Mouse (Mus musculus) stomach, embryonic 14.5 days (tissue): ENCODE results near the gene Srpx2. TPM values are rescaled to one million over a fixed set of nuclear protein-coding genes. Genes with fewer than 3 reads are reported as not detected.
A peak's percentile ranks its signal among the peaks of the same experiment; 100 is the strongest.

Experiments
- ATAC-seq: fragments of 200-750 bp; cut with Nextera tagmentation; 2 replicates; pipeline ENCODE4 v1.8.0; 2017; ENCODE audit warnings: low read depth, moderate TSS enrichment; ENCODE audit not compliant: insufficient number of reproducible peaks, insufficient read depth, low FRiP score
- H3K27ac ChIP-seq: fragments of 300-500 bp; sonication (generic); 2 replicates; pipeline ENCODE4 v1.5.1; 2014; ENCODE audit warnings: mild to moderate bottlenecking, low read length, moderate library complexity, mixed read lengths
- H3K27me3 ChIP-seq: fragments of 300-500 bp; sonication (generic); 2 replicates; pipeline ENCODE4 v1.6.1; 2014; ENCODE audit warnings: low read length, control low read depth, mixed read lengths; ENCODE audit not compliant: control insufficient read depth, insufficient read depth
- H3K36me3 ChIP-seq: fragments of 300-500 bp; sonication (generic); 2 replicates; pipeline ENCODE4 v1.6.1; 2014; ENCODE audit warnings: mild to moderate bottlenecking, control low read depth, low read length, moderate library complexity, mixed read lengths; ENCODE audit not compliant: control insufficient read depth, insufficient read depth
- H3K4me1 ChIP-seq: fragments of 300-500 bp; sonication (generic); 2 replicates; pipeline ENCODE4 v1.6.1; 2014; ENCODE audit warnings: low read length, control low read depth, mixed read lengths; ENCODE audit not compliant: control insufficient read depth, insufficient read depth
- H3K4me2 ChIP-seq: fragments of 300-500 bp; sonication (generic); replicated peaks from 2 replicates; pipeline ENCODE4 v1.6.1; 2014; ENCODE audit warnings: low read depth, low read length, control low read depth
- H3K4me3 ChIP-seq: fragments of 300-500 bp; sonication (generic); 2 replicates; pipeline ENCODE4 v1.5.1; 2014; ENCODE audit warnings: low read depth, low read length, control low read depth
- H3K9ac ChIP-seq: fragments of 300-500 bp; sonication (generic); replicated peaks from 2 replicates; pipeline ENCODE4 v1.6.1; 2014; ENCODE audit warnings: low read depth, mild to moderate bottlenecking, control low read depth, low read length, moderate library complexity, mixed read lengths
- H3K9me3 ChIP-seq: fragments of 300-500 bp; sonication (generic); 2 replicates; pipeline ENCODE4 v1.6.1; 2016; ENCODE audit warnings: low read depth, low read length, control low read depth; ENCODE audit not compliant: control insufficient read depth
- WGBS: fragments of 180-500 bp; shearing (Covaris S2); extraction: QIAGEN DNeasy Blood & Tissue Kit; methylation state at CpG from one replicate; pipeline ENCODE4 v1.1.7; 2014; 5-methylcytosine and 5-hydroxymethylcytosine counted together
- polyA plus RNA-seq: library from polyadenylated mRNA; unstranded; fragments of >200 nt; fragmentation: Nextera tagmentation; extraction: Ambion mirVana; gene quantifications from 2 replicates; pipeline ENCODE4 v1.2.1, GENCODE M21; 2014

Srpx2 gene
- polyA plus RNA-seq, 1 experiment from 2014 or later, result 7.0 TPM

GRCm38 (mm10) chrX:133981231-133982002, 73.2 kb downstream of the Srpx2 start, which contains the start of gene Sytl4:
Gene Sytl4 (minus strand): TSS chrX:133981812.
- Histone ChIP-seq H3K36me3 (no peaks in the 10 kb centered on the region), H3K9ac (no peak within 1 kb of the TSS; the same call in 1 of the 2 replicates), H3K9me3 (no peaks in the 10 kb centered on the region), H3K27ac (no peak within 1 kb of the TSS), H3K27me3 (no peaks in the 10 kb centered on the region), H3K4me1 (no peaks in the 10 kb centered on the region), H3K4me3 (peak within 1 kb of the TSS; percentile 42), H3K4me2 (peak within 1 kb of the TSS; percentile 57)
- 22% methylated on average over 29 of the region's 29 CpGs for WGBS
- ATAC-seq, result peak; percentile 77; the same call in 1 of the 2 replicates

Other genes with a start within 250 kb of the Srpx2 start
- gene Pcdh19, start 219.4 kb upstream of the Srpx2 start, polyA plus RNA-seq, result 6.9 and 8.0 TPM in 2 replicates
- 9.5 and 11.0 TPM in 2 replicates for gene Tnmd, start 57.4 kb upstream of the Srpx2 start, polyA plus RNA-seq
- 143 and 150 TPM in 2 replicates for gene Tspan6, start 10.0 kb upstream of the Srpx2 start, polyA plus RNA-seq
- 5.3 and 6.5 TPM in 2 replicates for gene Sytl4, start 73.4 kb downstream of the Srpx2 start, polyA plus RNA-seq
- 47.3 and 49.5 TPM in 2 replicates for gene Cstf2, start 150.8 kb downstream of the Srpx2 start, polyA plus RNA-seq